Mouse (Mus musculus) kidney, embryonic 14.5 days (tissue): ENCODE data around the gene Scube1. TPM values are rescaled to one million over a fixed set of nuclear protein-coding genes. Genes with fewer than 3 reads are reported as not detected.

Experiments
- ATAC-seq: fragments of 200-750 bp; cut with Nextera tagmentation; 2 replicates; pipeline ENCODE4 v1.8.0; 2017; ENCODE audit warnings: moderate number of reproducible peaks, mild to moderate bottlenecking, moderate TSS enrichment, moderate library complexity; ENCODE audit not compliant: low FRiP score, low TSS enrichment
- H3K27ac ChIP-seq: fragments of 300-500 bp; sonication (generic); 2 replicates; pipeline ENCODE4 v1.5.1; 2014; ENCODE audit warnings: low read depth, mild to moderate bottlenecking, low read length, moderate library complexity, mixed read lengths
- H3K27me3 ChIP-seq: fragments of 300-500 bp; sonication (generic); 2 replicates; pipeline ENCODE4 v1.6.1; 2014; ENCODE audit warnings: mild to moderate bottlenecking, low read length; ENCODE audit not compliant: control insufficient read depth, insufficient read depth
- H3K36me3 ChIP-seq: fragments of 300-500 bp; sonication (generic); 2 replicates; pipeline ENCODE4 v1.6.1; 2014; ENCODE audit warnings: low read length, mixed read lengths; ENCODE audit not compliant: control insufficient read depth, insufficient read depth
- H3K4me1 ChIP-seq: fragments of 300-500 bp; sonication (generic); 2 replicates; pipeline ENCODE4 v1.6.1; 2014; ENCODE audit warnings: low read length, mixed read lengths; ENCODE audit not compliant: control insufficient read depth, insufficient read depth
- H3K4me2 ChIP-seq: fragments of 300-500 bp; sonication (generic); replicated peaks from 2 replicates; pipeline ENCODE4 v1.6.1; 2014; ENCODE audit warnings: low read depth, mild to moderate bottlenecking, low read length
- H3K4me3 ChIP-seq: fragments of 300-500 bp; sonication (generic); 2 replicates; pipeline ENCODE4 v1.5.1; 2014; ENCODE audit warnings: mild to moderate bottlenecking, low read length
- H3K9ac ChIP-seq: fragments of 300-500 bp; sonication (generic); 2 replicates; pipeline ENCODE4 v1.6.1; 2014; ENCODE audit warnings: low read depth, mild to moderate bottlenecking, low read length, moderate library complexity
- H3K9me3 ChIP-seq: fragments of 300-500 bp; sonication (generic); 2 replicates; pipeline ENCODE4 v1.6.1; 2016; ENCODE audit warnings: low read length; ENCODE audit not compliant: control insufficient read depth
- WGBS: fragments of 180-500 bp; shearing (Covaris S2); extraction: QIAGEN DNeasy Blood & Tissue Kit; methylation state at CpG from one replicate; pipeline ENCODE4 v1.1.7; 2014; 5-methylcytosine and 5-hydroxymethylcytosine counted together
- polyA plus RNA-seq: library from polyadenylated mRNA; unstranded; fragments of >200 nt; fragmentation: Nextera tagmentation; extraction: Ambion mirVana; gene quantifications from 2 replicates; pipeline ENCODE4 v1.2.1, GENCODE M21; 2014

Scube1 gene
- polyA plus RNA-seq, 1 experiment from 2014 or later = 7.4 TPM

DNA sequence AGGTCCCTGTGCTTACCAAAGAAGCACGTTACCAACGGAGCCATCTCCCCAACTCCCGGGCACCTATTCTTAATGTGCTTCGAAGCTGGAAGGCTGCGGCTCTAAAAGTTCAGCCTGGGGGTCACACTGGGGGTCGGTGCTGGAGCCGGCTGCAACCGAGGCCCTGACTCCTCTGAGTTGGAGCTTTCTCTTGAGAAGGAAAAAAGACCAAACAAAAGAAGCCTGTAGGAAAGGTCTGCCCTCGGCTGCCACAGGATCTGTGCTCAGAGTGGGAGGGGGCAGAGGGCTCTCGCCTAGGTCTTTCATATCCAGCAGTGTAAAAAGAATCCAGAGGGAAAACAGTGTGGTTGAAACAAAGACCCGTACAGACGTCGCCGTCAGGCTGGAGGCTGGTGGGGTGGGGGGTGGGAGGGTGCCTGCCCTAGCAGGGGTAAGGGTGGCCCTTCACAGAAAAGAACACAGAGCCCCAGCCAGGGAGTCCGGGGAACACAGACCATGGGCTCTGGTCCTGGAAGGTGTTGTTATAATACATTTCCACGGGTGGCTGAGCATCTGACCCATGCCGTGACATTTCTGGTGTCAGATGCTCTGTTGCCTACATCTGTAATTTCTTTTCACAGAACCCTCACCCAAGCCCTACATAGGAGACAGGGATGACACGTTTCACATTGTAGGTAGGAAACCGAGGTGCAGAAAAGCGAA lies 25.5 kb downstream of the Scube1 start:
- 22% methylated on average over 20 of the region's 20 CpGs for WGBS
- Histone ChIP-seq H3K27me3 (no peaks in the 10 kb centered on the region), H3K4me3 (no peak overlapping the region), H3K27ac (no peak overlapping the region), H3K9me3 (no peaks in the 10 kb centered on the region), H3K36me3 (no peaks in the 10 kb centered on the region), H3K9ac (peak overlapping the region; percentile 23; the same call in 1 of the 2 replicates), H3K4me1 (peaks cover 38% of the 10 kb centered on the region), H3K4me2 (no peak overlapping the region)
- no peak for ATAC-seq

GRCm38 (mm10) chr15:83696681-83697381 lies 28.0 kb downstream of the Scube1 start:
- Histone ChIP-seq H3K9ac (no peak overlapping the region), H3K4me3 (no peak overlapping the region), H3K4me1 (peaks cover 49% of the 10 kb centered on the region), H3K27me3 (no peaks in the 10 kb centered on the region), H3K36me3 (no peaks in the 10 kb centered on the region), H3K4me2 (no peak overlapping the region), H3K27ac (peak overlapping the region; percentile 20; the same call in 1 of the 2 replicates), H3K9me3 (no peaks in the 10 kb centered on the region)
- WGBS = 36% methylated on average over 14 of the region's 14 CpGs
- ATAC-seq = peak; percentile 28; the same call in 1 of the 2 replicates

GRCm38 (mm10) chr15:83695159-83695558 lies 29.7 kb downstream of the Scube1 start:
- ATAC-seq = no peak

DNA sequence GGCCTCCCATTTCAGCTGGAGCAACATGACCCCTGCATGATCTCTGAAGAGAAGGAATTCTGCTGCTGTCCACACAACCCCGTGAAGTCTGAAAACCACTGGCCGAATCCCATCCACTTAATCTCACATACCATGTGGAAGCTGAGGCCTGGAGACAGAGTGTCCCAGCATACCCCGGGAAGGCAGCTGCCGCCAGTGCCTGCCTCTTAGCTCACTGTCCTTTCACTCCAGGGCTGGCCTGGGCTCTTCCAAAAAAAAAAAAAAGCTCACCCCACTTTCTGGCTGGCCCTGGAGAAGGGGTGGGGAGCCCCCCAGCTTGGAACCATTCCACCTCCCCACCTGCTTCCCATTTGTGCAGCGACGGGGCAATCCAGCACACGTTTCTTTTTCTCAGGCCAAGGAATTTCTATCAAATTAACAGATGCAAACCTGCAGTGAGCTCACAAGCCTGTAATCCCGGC lies 32.9 kb downstream of the Scube1 start:
- Histone ChIP-seq H3K9ac (no peak overlapping the region), H3K9me3 (no peaks in the 10 kb centered on the region), H3K27ac (peak overlapping the region; percentile 37; the same call in 1 of the 2 replicates), H3K4me3 (no peak overlapping the region), H3K4me1 (peaks cover 28% of the 10 kb centered on the region), H3K36me3 (no peaks in the 10 kb centered on the region), H3K27me3 (no peaks in the 10 kb centered on the region), H3K4me2 (no peak overlapping the region)
- peak; percentile 28; the same call in 1 of the 2 replicates for ATAC-seq
- WGBS = 38% methylated on average over 8 of the region's 8 CpGs

More at GRCm38 (mm10) chr15:83695159-83695558, 29.7 kb downstream of the Scube1 start:
- Histone ChIP-seq H3K4me2 (no peak overlapping the region), H3K27ac (no peak overlapping the region), H3K9me3 (no peaks in the 10 kb centered on the region), H3K36me3 (no peaks in the 10 kb centered on the region), H3K27me3 (no peaks in the 10 kb centered on the region), H3K4me1 (peaks cover 53% of the 10 kb centered on the region), H3K4me3 (no peak overlapping the region), H3K9ac (no peak overlapping the region)
- WGBS = 60% methylated on average over 11 of the region's 11 CpGs

- no peak overlapping the region for H3K27ac ChIP-seq
- 90% methylated on average over 12 of the region's 12 CpGs for WGBS
- no peaks in the 10 kb centered on the region for H3K36me3 ChIP-seq
Observed at GRCm38 (mm10) chr15:83689946-83690345, 34.9 kb downstream of the Scube1 start.

DNA sequence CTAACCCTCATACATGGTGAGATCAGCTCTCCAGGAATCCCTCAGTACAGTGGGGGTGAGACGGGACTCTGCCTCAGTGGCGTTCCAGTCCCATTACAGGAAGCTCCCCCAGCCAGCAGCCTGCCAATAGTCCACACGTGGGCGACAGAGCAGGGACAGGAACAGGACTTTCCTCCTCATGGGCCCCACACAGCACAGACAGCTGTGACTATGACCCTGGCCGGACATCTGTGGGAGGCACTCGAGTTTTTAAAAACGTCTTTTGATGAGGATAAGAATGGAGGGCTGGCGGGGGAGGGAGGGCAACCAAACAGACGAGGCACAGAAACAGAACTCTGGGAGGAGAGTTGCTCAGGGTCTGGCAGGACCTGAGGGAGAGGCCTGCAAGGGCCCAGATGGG lies 38.2 kb downstream of the Scube1 start:
- Histone ChIP-seq H3K4me2 (no peak overlapping the region), H3K9me3 (no peaks in the 10 kb centered on the region), H3K4me3 (no peak overlapping the region), H3K27me3 (no peaks in the 10 kb centered on the region), H3K36me3 (no peaks in the 10 kb centered on the region), H3K9ac (no peak overlapping the region), H3K4me1 (peaks cover 14% of the 10 kb centered on the region; the same call in 1 of the 2 replicates), H3K27ac (no peak overlapping the region)
- ATAC-seq = no peak
- 21% methylated on average over 9 of the region's 9 CpGs for WGBS

More at GRCm38 (mm10) chr15:83689946-83690345, 34.9 kb downstream of the Scube1 start:
- ATAC-seq = no peak
- Histone ChIP-seq H3K27me3 (no peaks in the 10 kb centered on the region), H3K9ac (no peak overlapping the region), H3K4me3 (no peak overlapping the region), H3K9me3 (no peaks in the 10 kb centered on the region), H3K4me2 (no peak overlapping the region), H3K4me1 (peaks cover 16% of the 10 kb centered on the region; the same call in 1 of the 2 replicates)

GRCm38 (mm10) chr15:83685950-83686349 lies 38.9 kb downstream of the Scube1 start:
- Histone ChIP-seq H3K4me3 (no peak overlapping the region), H3K36me3 (no peaks in the 10 kb centered on the region), H3K9me3 (no peaks in the 10 kb centered on the region), H3K4me1 (peaks cover 12% of the 10 kb centered on the region; the same call in 1 of the 2 replicates), H3K27me3 (no peaks in the 10 kb centered on the region), H3K4me2 (no peak overlapping the region), H3K9ac (no peak overlapping the region), H3K27ac (no peak overlapping the region)
- 89% methylated on average over 3 of the region's 3 CpGs for WGBS
- ATAC-seq = no peak

- H3K9ac ChIP-seq = no peak overlapping the region
- 16% methylated on average over 15 of the region's 15 CpGs for WGBS
- ATAC-seq = peak; percentile 71
- H3K4me3 ChIP-seq = no peak overlapping the region
- H3K9me3 ChIP-seq = no peaks in the 10 kb centered on the region
- H3K4me2 ChIP-seq = no peak overlapping the region
- H3K27ac ChIP-seq = 0 out of 2 replicates have a peak overlapping the region, but pooled peaks have one; percentile 17
- H3K27me3 ChIP-seq = no peaks in the 10 kb centered on the region
- H3K4me1 ChIP-seq = peaks cover 23% of the 10 kb centered on the region
- H3K36me3 ChIP-seq = no peaks in the 10 kb centered on the region
Observed at GRCm38 (mm10) chr15:83683051-83683561, 41.7 kb downstream of the Scube1 start.
